Mouse (Mus musculus): ENCODE results near the gene Usp2. TPM values are rescaled to one million over a fixed set of nuclear protein-coding genes. Genes with fewer than 3 reads are reported as not detected.

Usp2 gene
- polyA plus RNA-seq, 1 experiment from 2014 or later: 4.4 TPM

DNA sequence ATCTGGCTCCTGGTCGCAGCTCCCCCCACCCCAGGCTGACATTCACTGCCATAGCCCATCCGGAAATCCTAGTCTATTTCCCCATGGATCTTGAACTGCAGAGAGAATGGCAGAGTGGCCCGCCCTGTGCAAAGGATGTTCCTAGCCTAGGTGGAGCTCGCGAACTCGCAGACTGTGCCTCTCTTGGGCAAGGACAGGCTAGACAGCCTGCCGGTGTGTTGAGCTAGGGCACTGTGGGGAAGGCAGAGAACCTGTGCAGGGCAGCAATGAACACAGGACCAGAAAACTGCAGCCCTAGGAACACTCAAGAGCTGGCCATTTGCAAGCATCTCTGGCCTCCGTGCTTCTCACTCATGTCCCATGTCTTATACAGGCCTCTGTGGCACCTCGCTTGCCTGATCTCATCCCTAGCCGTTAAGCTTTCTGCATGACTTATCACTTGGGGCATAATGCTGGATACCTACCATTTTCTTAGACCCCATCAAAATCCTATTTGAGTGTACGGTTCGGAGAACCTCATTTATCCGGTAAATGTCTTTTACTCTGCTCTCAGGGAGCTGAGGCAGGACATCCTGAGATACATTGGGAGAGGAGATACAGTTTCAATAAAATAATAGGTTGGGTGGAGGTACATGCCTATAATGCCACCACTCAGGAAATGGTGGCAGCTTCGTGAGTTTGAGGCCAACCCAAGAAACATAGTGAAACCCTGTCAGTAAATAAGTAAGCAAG, 22.2 kb upstream of the Usp2 start:
- H3K9ac ChIP-seq (ENCODE audit: low read depth, low read length): no peak overlapping the region
- peaks cover 7% of the 10 kb centered on the region for H3K4me1 ChIP-seq (replicated peaks; ENCODE audit: control insufficient read depth, insufficient read depth, low read length)
- WGBS: 38% methylated on average over 14 of the region's 14 CpGs
- H3K27ac ChIP-seq (ENCODE audit: low read depth, low read length): no peak overlapping the region
- H3K4me3 ChIP-seq (ENCODE audit: low read depth, low read length): no peak overlapping the region
- DNase-seq (ENCODE audit: low spot score) (no peak), ATAC-seq (replicated peaks; ENCODE audit: low FRiP score) (no peak)
- no peaks in the 10 kb centered on the region for H3K36me3 ChIP-seq (ENCODE audit: control insufficient read depth, insufficient read depth, low read length)
- H3K9me3 ChIP-seq (ENCODE audit: control insufficient read depth, low read length): no peaks in the 10 kb centered on the region
- H3K4me2 ChIP-seq: no peak overlapping the region
- peaks cover 65% of the 10 kb centered on the region for H3K27me3 ChIP-seq (replicated peaks; ENCODE audit: control insufficient read depth, insufficient read depth, low read length)

- WGBS: 65% methylated on average over 3 of the region's 3 CpGs
- Histone ChIP-seq H3K4me1 (replicated peaks; ENCODE audit: control insufficient read depth, insufficient read depth, low read length) (peaks cover 7% of the 10 kb centered on the region), H3K9me3 (ENCODE audit: control insufficient read depth, low read length) (no peaks in the 10 kb centered on the region), H3K4me3 (ENCODE audit: low read depth, low read length) (no peak overlapping the region), H3K9ac (ENCODE audit: low read depth, low read length) (no peak overlapping the region), H3K27me3 (replicated peaks; ENCODE audit: control insufficient read depth, insufficient read depth, low read length) (peaks cover 65% of the 10 kb centered on the region), H3K36me3 (ENCODE audit: control insufficient read depth, insufficient read depth, low read length) (no peaks in the 10 kb centered on the region), H3K4me2 (no peak overlapping the region), H3K27ac (ENCODE audit: low read depth, low read length) (no peak overlapping the region)
- ATAC-seq (replicated peaks; ENCODE audit: low FRiP score): no peak
- no peak for DNase-seq (ENCODE audit: low spot score)
These were observed 21.5 kb upstream of the Usp2 start for GRCm38 (mm10) chr9:44045158-44045883.

GRCm38 (mm10) chr9:44045884-44046272, 20.9 kb upstream of the Usp2 start:
- Histone ChIP-seq H3K4me3 (ENCODE audit: low read depth, low read length) (no peak overlapping the region), H3K27ac (ENCODE audit: low read depth, low read length) (no peak overlapping the region), H3K27me3 (replicated peaks; ENCODE audit: control insufficient read depth, insufficient read depth, low read length) (peaks cover 64% of the 10 kb centered on the region), H3K4me1 (replicated peaks; ENCODE audit: control insufficient read depth, insufficient read depth, low read length) (peaks cover 7% of the 10 kb centered on the region), H3K4me2 (no peak overlapping the region), H3K36me3 (ENCODE audit: control insufficient read depth, insufficient read depth, low read length) (no peaks in the 10 kb centered on the region), H3K9ac (ENCODE audit: low read depth, low read length) (no peak overlapping the region), H3K9me3 (ENCODE audit: control insufficient read depth, low read length) (no peaks in the 10 kb centered on the region)
- 82% methylated on average over 5 of the region's 5 CpGs for WGBS
- ATAC-seq (replicated peaks; ENCODE audit: low FRiP score): no peak
- DNase-seq (ENCODE audit: low spot score): no peak

GRCm38 (mm10) chr9:44046426-44046825, 20.4 kb upstream of the Usp2 start:
- Histone ChIP-seq H3K27ac (ENCODE audit: low read depth, low read length) (no peak overlapping the region), H3K9ac (ENCODE audit: low read depth, low read length) (no peak overlapping the region), H3K27me3 (replicated peaks; ENCODE audit: control insufficient read depth, insufficient read depth, low read length) (peaks cover 60% of the 10 kb centered on the region), H3K4me3 (ENCODE audit: low read depth, low read length) (no peak overlapping the region), H3K4me1 (replicated peaks; ENCODE audit: control insufficient read depth, insufficient read depth, low read length) (peaks cover 7% of the 10 kb centered on the region), H3K36me3 (ENCODE audit: control insufficient read depth, insufficient read depth, low read length) (no peaks in the 10 kb centered on the region), H3K4me2 (no peak overlapping the region), H3K9me3 (ENCODE audit: control insufficient read depth, low read length) (no peaks in the 10 kb centered on the region)
- no peak for ATAC-seq (replicated peaks; ENCODE audit: low FRiP score)
- DNase-seq (ENCODE audit: low spot score): no peak
- 81% methylated on average over 12 of the region's 12 CpGs for WGBS

- Histone ChIP-seq H3K4me2 (no peak overlapping the region), H3K9ac (ENCODE audit: low read depth, low read length) (no peak overlapping the region), H3K4me1 (replicated peaks; ENCODE audit: control insufficient read depth, insufficient read depth, low read length) (peaks cover 7% of the 10 kb centered on the region), H3K27me3 (replicated peaks; ENCODE audit: control insufficient read depth, insufficient read depth, low read length) (peaks cover 55% of the 10 kb centered on the region), H3K27ac (ENCODE audit: low read depth, low read length) (no peak overlapping the region), H3K9me3 (ENCODE audit: control insufficient read depth, low read length) (no peaks in the 10 kb centered on the region), H3K36me3 (ENCODE audit: control insufficient read depth, insufficient read depth, low read length) (no peaks in the 10 kb centered on the region), H3K4me3 (ENCODE audit: low read depth, low read length) (no peak overlapping the region)
- 44% methylated on average over 6 of the region's 6 CpGs for WGBS
- no peak for ATAC-seq (replicated peaks; ENCODE audit: low FRiP score)
- DNase-seq (ENCODE audit: low spot score): no peak
These were observed 19.8 kb upstream of the Usp2 start for GRCm38 (mm10) chr9:44047071-44047470.

GRCm38 (mm10) chr9:44047571-44048490, 19.0 kb upstream of the Usp2 start:
- peaks cover 7% of the 10 kb centered on the region for H3K4me1 ChIP-seq (replicated peaks; ENCODE audit: control insufficient read depth, insufficient read depth, low read length)
- DNase-seq (ENCODE audit: low spot score): no peak
- no peaks in the 10 kb centered on the region for H3K36me3 ChIP-seq (ENCODE audit: control insufficient read depth, insufficient read depth, low read length)
- no peak overlapping the region for H3K4me3 ChIP-seq (ENCODE audit: low read depth, low read length)
- H3K4me2 ChIP-seq: no peak overlapping the region
- no peak overlapping the region for H3K9ac ChIP-seq (ENCODE audit: low read depth, low read length)
- 56% methylated on average over 14 of the region's 14 CpGs for WGBS
- no peak for ATAC-seq (replicated peaks; ENCODE audit: low FRiP score)
- peaks cover 49% of the 10 kb centered on the region for H3K27me3 ChIP-seq (replicated peaks; ENCODE audit: control insufficient read depth, insufficient read depth, low read length)
- H3K27ac ChIP-seq (ENCODE audit: low read depth, low read length): no peak overlapping the region
- no peaks in the 10 kb centered on the region for H3K9me3 ChIP-seq (ENCODE audit: control insufficient read depth, low read length)

DNA sequence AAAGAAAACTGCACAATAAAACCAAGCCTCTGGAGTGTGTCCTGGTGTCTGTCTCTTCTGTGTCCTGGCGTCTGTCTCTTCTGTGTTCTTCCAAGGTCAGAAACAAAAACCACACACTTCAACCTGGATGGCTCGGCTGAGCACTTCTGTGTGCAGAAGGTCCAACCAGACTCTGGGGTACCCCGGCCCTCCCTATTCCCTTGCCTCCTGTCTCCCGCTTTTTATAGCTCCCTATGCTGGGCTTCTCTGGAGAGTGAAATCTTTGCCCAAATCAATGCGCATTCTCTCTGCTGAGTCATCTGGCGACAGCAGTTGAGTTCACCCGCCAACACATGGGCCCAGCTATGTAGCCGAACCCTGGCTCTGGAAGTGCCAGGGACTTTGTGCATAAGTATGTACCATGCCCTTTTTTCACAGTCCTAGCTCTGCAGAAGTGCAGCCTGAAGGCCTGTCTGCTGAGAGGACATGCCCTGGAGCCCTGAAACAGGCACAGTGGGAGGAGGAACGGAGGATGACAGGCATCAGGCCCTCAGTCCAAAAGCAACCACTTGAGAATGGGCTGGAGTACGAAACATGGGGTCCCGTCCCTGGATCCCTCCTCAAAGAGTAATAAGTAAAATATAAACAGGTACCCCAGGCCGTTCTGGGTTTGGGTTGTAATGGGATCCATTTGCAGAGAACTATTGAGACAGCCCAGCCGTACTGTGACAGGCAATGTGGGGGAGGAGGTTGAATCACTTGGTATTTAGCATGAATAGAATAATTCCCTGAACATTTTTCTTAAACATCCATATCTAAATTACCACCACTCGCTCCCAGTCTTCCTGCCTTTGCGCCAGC, 18.1 kb upstream of the Usp2 start:
- WGBS: 74% methylated on average over 15 of the region's 15 CpGs
- ATAC-seq (replicated peaks; ENCODE audit: low FRiP score): no peak
- Histone ChIP-seq H3K4me2 (no peak overlapping the region), H3K36me3 (ENCODE audit: control insufficient read depth, insufficient read depth, low read length) (no peaks in the 10 kb centered on the region), H3K4me3 (ENCODE audit: low read depth, low read length) (no peak overlapping the region), H3K27me3 (replicated peaks; ENCODE audit: control insufficient read depth, insufficient read depth, low read length) (peaks cover 40% of the 10 kb centered on the region), H3K9me3 (ENCODE audit: control insufficient read depth, low read length) (no peaks in the 10 kb centered on the region), H3K27ac (ENCODE audit: low read depth, low read length) (no peak overlapping the region), H3K4me1 (replicated peaks; ENCODE audit: control insufficient read depth, insufficient read depth, low read length) (peaks cover 4% of the 10 kb centered on the region; the same call in 1 of the 2 replicates), H3K9ac (ENCODE audit: low read depth, low read length) (no peak overlapping the region)
- DNase-seq (ENCODE audit: low spot score): no peak

Data from liver, embryonic 11.5 days (tissue).